Mouse (Mus musculus) limb, embryonic 13.5 days (tissue): Measurements from ENCODE around the gene Emp3. TPM values are rescaled to one million over a fixed set of nuclear protein-coding genes. Genes with fewer than 3 reads are reported as not detected.

Experiments used
- ATAC-seq: fragments of 200-750 bp; cut with Nextera tagmentation; 2 replicates; pipeline ENCODE4 v1.8.0; 2017; ENCODE audit warnings: low read depth, moderate number of reproducible peaks, moderate TSS enrichment; ENCODE audit not compliant: low FRiP score
- H3K27ac ChIP-seq: fragments of 300-500 bp; sonication (generic); 2 replicates; pipeline ENCODE4 v1.5.1; 2015; ENCODE audit warnings: inconsistent platforms, mild to moderate bottlenecking, moderate library complexity
- H3K27me3 ChIP-seq: fragments of 300-500 bp; sonication (generic); 2 replicates; pipeline ENCODE4 v1.6.1; 2015; ENCODE audit warnings: mild to moderate bottlenecking, inconsistent platforms
- H3K36me3 ChIP-seq: fragments of 300-500 bp; sonication (generic); 2 replicates; pipeline ENCODE4 v1.6.1; 2015; ENCODE audit warnings: inconsistent platforms, mild to moderate bottlenecking, moderate library complexity
- H3K4me1 ChIP-seq: fragments of 300-500 bp; sonication (generic); 2 replicates; pipeline ENCODE4 v1.6.1; 2015; ENCODE audit warnings: inconsistent platforms
- H3K4me2 ChIP-seq: fragments of 300-500 bp; sonication (generic); replicated peaks from 2 replicates; pipeline ENCODE4 v1.6.1; 2015; ENCODE audit warnings: inconsistent platforms, mild to moderate bottlenecking, moderate library complexity
- H3K4me3 ChIP-seq: fragments of 300-500 bp; sonication (generic); 2 replicates; pipeline ENCODE4 v1.5.1; 2015; ENCODE audit warnings: moderate library complexity, mild to moderate bottlenecking, inconsistent platforms
- H3K9ac ChIP-seq: fragments of 300-500 bp; sonication (generic); 2 replicates; pipeline ENCODE4 v1.6.1; 2015; ENCODE audit warnings: mild to moderate bottlenecking, inconsistent platforms
- H3K9me3 ChIP-seq: fragments of 300-500 bp; sonication (generic); 2 replicates; pipeline ENCODE4 v1.6.1; 2016; ENCODE audit warnings: inconsistent platforms
- WGBS: fragments of 180-500 bp; shearing (Covaris S2); methylation state at CpG from one replicate; pipeline ENCODE4 v1.1.7; 2015; 5-methylcytosine and 5-hydroxymethylcytosine counted together
- polyA plus RNA-seq: library from polyadenylated mRNA; unstranded; fragments of >200 nt; fragmentation: Nextera tagmentation; extraction: Ambion mirVana; gene quantifications from 2 replicates; pipeline ENCODE4 v1.2.1, GENCODE M21; 2015

Emp3 gene
- polyA plus RNA-seq, 1 experiment from 2014 or later: 181 TPM

- Histone ChIP-seq H3K27me3 (peaks cover 13% of the 10 kb centered on the region), H3K4me2 (peak overlapping the region; percentile 64), H3K27ac (peak overlapping the region; percentile 94), H3K4me1 (peaks cover 42% of the 10 kb centered on the region), H3K4me3 (peak overlapping the region; percentile 44), H3K36me3 (peaks cover 7% of the 10 kb centered on the region), H3K9ac (peak overlapping the region; percentile 53), H3K9me3 (peaks cover 8% of the 10 kb centered on the region; the same call in 1 of the 2 replicates)
- WGBS: under 1% methylated on average over 37 of the region's 37 CpGs
- ATAC-seq: peak; percentile 84
Observed at GRCm38 (mm10) chr7:45922928-45923761, 1.9 kb upstream of the Emp3 start.

- WGBS: 76% methylated on average over 12 of the region's 12 CpGs
- Histone ChIP-seq H3K4me1 (peaks cover 52% of the 10 kb centered on the region), H3K9me3 (peaks cover 8% of the 10 kb centered on the region; the same call in 1 of the 2 replicates), H3K4me3 (peak overlapping the region; percentile 44; the same call in 1 of the 2 replicates), H3K36me3 (peaks cover 9% of the 10 kb centered on the region), H3K4me2 (peak overlapping the region; percentile 75), H3K9ac (peak overlapping the region; percentile 46; the same call in 1 of the 2 replicates), H3K27ac (peak overlapping the region; percentile 94), H3K27me3 (peaks cover 2% of the 10 kb centered on the region; the same call in 1 of the 2 replicates)
- no peak for ATAC-seq
Observed at GRCm38 (mm10) chr7:45921950-45922600, 871 bp upstream of the Emp3 start.

- H3K9ac ChIP-seq: peak overlapping the region; percentile 75
- WGBS: 37% methylated on average over 9 of the region's 9 CpGs
- H3K9me3 ChIP-seq: peaks cover 8% of the 10 kb centered on the region; the same call in 1 of the 2 replicates
- peak overlapping the region; percentile 94 for H3K27ac ChIP-seq
- peak overlapping the region; percentile 54 for H3K4me3 ChIP-seq
- peaks cover 9% of the 10 kb centered on the region for H3K36me3 ChIP-seq
- peaks cover 64% of the 10 kb centered on the region for H3K4me1 ChIP-seq
- H3K27me3 ChIP-seq: no peaks in the 10 kb centered on the region
- H3K4me2 ChIP-seq: peak overlapping the region; percentile 75
- ATAC-seq: no peak
Observed at GRCm38 (mm10) chr7:45920583-45921241, 492 bp downstream of the Emp3 start.

- H3K9me3 ChIP-seq: 0 out of 2 replicates have a peak, but pooled peaks cover under 1% of the 10 kb centered on the region
- no peaks in the 10 kb centered on the region for H3K27me3 ChIP-seq
- H3K4me1 ChIP-seq: peaks cover 65% of the 10 kb centered on the region
- peak overlapping the region; percentile 75 for H3K4me2 ChIP-seq
- peaks cover 9% of the 10 kb centered on the region for H3K36me3 ChIP-seq
- H3K9ac ChIP-seq: peak overlapping the region; percentile 75
- peak overlapping the region; percentile 54 for H3K4me3 ChIP-seq
- 73% methylated on average over 4 of the region's 4 CpGs for WGBS
- H3K27ac ChIP-seq: peak overlapping the region; percentile 94; the same call in 1 of the 2 replicates
- no peak for ATAC-seq
Observed at GRCm38 (mm10) chr7:45919761-45920160, 1.4 kb downstream of the Emp3 start.

GRCm38 (mm10) chr7:45919083-45919671, 2.0 kb downstream of the Emp3 start:
- 65% methylated on average over 14 of the region's 14 CpGs for WGBS
- ATAC-seq: no peak
- peaks cover 9% of the 10 kb centered on the region for H3K36me3 ChIP-seq
- H3K9me3 ChIP-seq: no peaks in the 10 kb centered on the region
- peak overlapping the region; percentile 54 for H3K4me3 ChIP-seq
- H3K27ac ChIP-seq: no peak overlapping the region
- H3K4me1 ChIP-seq: peaks cover 70% of the 10 kb centered on the region
- H3K27me3 ChIP-seq: no peaks in the 10 kb centered on the region
- H3K9ac ChIP-seq: 0 out of 2 replicates have a peak overlapping the region, but pooled peaks have one; percentile 75
- H3K4me2 ChIP-seq: peak overlapping the region; percentile 75

- peak overlapping the region; percentile 65 for H3K4me2 ChIP-seq
- H3K27me3 ChIP-seq: no peaks in the 10 kb centered on the region
- WGBS: 85% methylated on average over 15 of the region's 15 CpGs
- no peak for ATAC-seq
- H3K4me1 ChIP-seq: peaks cover 71% of the 10 kb centered on the region
- H3K27ac ChIP-seq: peak overlapping the region; percentile 93
- no peaks in the 10 kb centered on the region for H3K9me3 ChIP-seq
- peak overlapping the region; percentile 60 for H3K9ac ChIP-seq
- H3K4me3 ChIP-seq: 0 out of 2 replicates have a peak overlapping the region, but pooled peaks have one; percentile 37
- peaks cover 9% of the 10 kb centered on the region for H3K36me3 ChIP-seq
Observed at GRCm38 (mm10) chr7:45917926-45918325, 3.3 kb downstream of the Emp3 start.

- WGBS: 19% methylated on average over 13 of the region's 13 CpGs
- H3K4me2 ChIP-seq: peak overlapping the region; percentile 65
- peaks cover 9% of the 10 kb centered on the region for H3K36me3 ChIP-seq
- ATAC-seq: peak; percentile 9
- H3K9me3 ChIP-seq: no peaks in the 10 kb centered on the region
- peak overlapping the region; percentile 37 for H3K4me3 ChIP-seq
- H3K9ac ChIP-seq: peak overlapping the region; percentile 60
- peaks cover 63% of the 10 kb centered on the region for H3K4me1 ChIP-seq
- peak overlapping the region; percentile 93 for H3K27ac ChIP-seq
- H3K27me3 ChIP-seq: no peaks in the 10 kb centered on the region
Observed at GRCm38 (mm10) chr7:45917004-45917704, 4.0 kb downstream of the Emp3 start.

- Histone ChIP-seq H3K27me3 (no peaks in the 10 kb centered on the region), H3K4me1 (peaks cover 55% of the 10 kb centered on the region), H3K27ac (peak overlapping the region; percentile 93), H3K9ac (peak overlapping the region; percentile 67), H3K4me2 (peak overlapping the region; percentile 65), H3K4me3 (peak overlapping the region; percentile 37), H3K9me3 (no peaks in the 10 kb centered on the region), H3K36me3 (peaks cover 10% of the 10 kb centered on the region)
- 33% methylated on average over 26 of the region's 26 CpGs for WGBS
- ATAC-seq: peak; percentile 87
Observed at GRCm38 (mm10) chr7:45916056-45917003, 4.9 kb downstream of the Emp3 start.

- Histone ChIP-seq H3K9ac (no peak overlapping the region), H3K4me3 (no peak overlapping the region), H3K4me2 (no peak overlapping the region), H3K9me3 (no peaks in the 10 kb centered on the region; the same call in 1 of the 2 replicates), H3K4me1 (peaks cover 41% of the 10 kb centered on the region), H3K36me3 (peaks cover 22% of the 10 kb centered on the region), H3K27ac (no peak overlapping the region), H3K27me3 (no peaks in the 10 kb centered on the region)
- ATAC-seq: no peak
- WGBS: 85% methylated on average over 5 of the region's 5 CpGs
Observed at GRCm38 (mm10) chr7:45915011-45915410, 6.2 kb downstream of the Emp3 start.

GRCm38 (mm10) chr7:45914067-45914466, 7.1 kb downstream of the Emp3 start:
- peak overlapping the region; percentile 26; the same call in 1 of the 2 replicates for H3K9ac ChIP-seq
- no peak for ATAC-seq

More at GRCm38 (mm10) chr7:45914067-45914466, 7.1 kb downstream of the Emp3 start:
- Histone ChIP-seq H3K4me1 (peaks cover 32% of the 10 kb centered on the region), H3K4me2 (no peak overlapping the region; the same call in 1 of the 2 replicates), H3K27me3 (no peaks in the 10 kb centered on the region), H3K4me3 (no peak overlapping the region), H3K36me3 (peaks cover 29% of the 10 kb centered on the region), H3K9me3 (no peaks in the 10 kb centered on the region; the same call in 1 of the 2 replicates), H3K27ac (peak overlapping the region; percentile 39)
- 87% methylated on average over 6 of the region's 6 CpGs for WGBS
